Mouse (Mus musculus) liver, embryonic 14.5 days (tissue): ENCODE results near the gene Pear1. TPM values are rescaled to one million over a fixed set of nuclear protein-coding genes. Genes with fewer than 3 reads are reported as not detected.

ENCODE experiments used
- ATAC-seq: fragments of 200-750 bp; cut with Nextera tagmentation; 2 replicates; pipeline ENCODE4 v1.8.0; 2017; ENCODE audit warnings: moderate number of reproducible peaks, mild to moderate bottlenecking, moderate library complexity; ENCODE audit not compliant: insufficient read depth
- DNase-seq, 3 experiments: peaks; one replicate each; pipeline ENCODE4 v3.0.0-alpha.2; 2012 to 2013; ENCODE audit warnings: low read depth in 3 of 3, low spot score in 3 of 3
- H3K27ac ChIP-seq: fragments of 300-500 bp; sonication (generic); 2 replicates; pipeline ENCODE4 v1.5.1; 2014; ENCODE audit warnings: moderate library complexity, mild to moderate bottlenecking, control low read depth, inconsistent platforms
- H3K27me3 ChIP-seq: fragments of 300-500 bp; sonication (generic); 2 replicates; pipeline ENCODE4 v1.6.1; 2014; ENCODE audit warnings: mild to moderate bottlenecking, low read length, moderate library complexity; ENCODE audit not compliant: control insufficient read depth, insufficient read depth
- H3K36me3 ChIP-seq: fragments of 300-500 bp; sonication (generic); replicated peaks from 2 replicates; pipeline ENCODE4 v1.6.1; 2014; ENCODE audit warnings: low read depth; ENCODE audit not compliant: control insufficient read depth, insufficient read depth
- H3K4me1 ChIP-seq, 2 experiments: fragments of 200-500 bp in 1 of 2; fragments of 300-500 bp in 1 of 2; sonication (generic) in 1 of 2; replicated peaks; 2 replicates each; pipeline ENCODE4 v1.6.1; 2012 to 2014; ENCODE audit warnings: antibody characterized with exemption in 1 of 2, inconsistent platforms in 1 of 2, low read length in 1 of 2; ENCODE audit not compliant: control insufficient read depth in 2 of 2, insufficient read depth in 2 of 2
- H3K4me2 ChIP-seq: fragments of 300-500 bp; sonication (generic); 2 replicates; pipeline ENCODE4 v1.6.1; 2014; ENCODE audit warnings: low read depth, mild to moderate bottlenecking, control low read depth, moderate library complexity
- H3K4me3 ChIP-seq, 2 experiments: fragments of 200-500 bp in 1 of 2; fragments of 300-500 bp in 1 of 2; sonication (generic) in 1 of 2; 2 replicates each; pipeline ENCODE4 v1.5.1; 2012 to 2014; ENCODE audit warnings: low read depth in 2 of 2, low read length in 2 of 2, mild to moderate bottlenecking in 2 of 2, control low read depth in 1 of 2, inconsistent platforms in 1 of 2, moderate library complexity in 1 of 2; ENCODE audit not compliant: insufficient read depth in 1 of 2
- H3K9ac ChIP-seq: fragments of 300-500 bp; sonication (generic); replicated peaks from 2 replicates; pipeline ENCODE4 v1.6.1; 2014; ENCODE audit warnings: mild to moderate bottlenecking, control low read depth, moderate library complexity
- H3K9me3 ChIP-seq: fragments of 300-500 bp; sonication (generic); 2 replicates; pipeline ENCODE4 v1.6.1; 2016; ENCODE audit warnings: low read length, mixed read lengths; ENCODE audit not compliant: control insufficient read depth
- CTCF ChIP-seq: IDR thresholded peaks from 2 replicates; pipeline ENCODE4 v1.5.1; 2016; ENCODE audit warnings: antibody characterized with exemption, low read depth, control low read depth
- EP300 ChIP-seq: IDR thresholded peaks from 2 replicates; pipeline ENCODE4 v1.6.1; 2016; ENCODE audit warnings: antibody characterized with exemption, low read depth
- WGBS: fragments of 180-500 bp; shearing (Covaris S2); extraction: QIAGEN DNeasy Blood & Tissue Kit; methylation state at CpG from one replicate; pipeline ENCODE4 v1.1.7; 2014; ENCODE audit not compliant: insufficient replicate concordance; 5-methylcytosine and 5-hydroxymethylcytosine counted together
- polyA plus RNA-seq, 2 experiments: library from polyadenylated mRNA; depleted of rRNA in 1 of 2; stranded (reverse) in 1 of 2; unstranded in 1 of 2; fragments of >200 nt; fragmentation: Nextera tagmentation in 1 of 2; extraction: Ambion mirVana in 1 of 2; gene quantifications; 2 replicates each; pipeline versions ENCODE4 v1.2.1 to v1.2.3; 2012 to 2014

Gene Pear1
- polyA plus RNA-seq, 2 experiments: 3.8 to 5.4 TPM

GRCm38 (mm10) chr3:87768431-87768830 is 55.7 kb downstream of the Pear1 start:
- Histone ChIP-seq H3K27ac (no peak overlapping the region), H3K4me2 (peak overlapping the region; percentile 37), H3K9ac (no peak overlapping the region), H3K4me1 (peaks cover 0 to 2% of the 10 kb centered on the region in 2 experiments; a peak in 2 of 4 replicates), H3K4me3 (peak overlapping the region; percentile 37 to 51), H3K36me3 (no peaks in the 10 kb centered on the region), H3K27me3 (no peaks in the 10 kb centered on the region; the same call in none of the 2 replicates), H3K9me3 (no peaks in the 10 kb centered on the region)
- DNase-seq: no peak
- no peak for ATAC-seq
- no peak for TF ChIP-seq CTCF
- TF ChIP-seq EP300: no peak
- 22% methylated on average over 6 of the region's 6 CpGs for WGBS

GRCm38 (mm10) chr3:87767764-87768163 is 56.3 kb downstream of the Pear1 start:
- H3K4me1 ChIP-seq: peaks cover 0 to 2% of the 10 kb centered on the region in 2 experiments; a peak in 1 of 4 replicates
- no peak overlapping the region for H3K9ac ChIP-seq
- 55% methylated on average over 8 of the region's 8 CpGs for WGBS
- no peaks in the 10 kb centered on the region for H3K36me3 ChIP-seq
- no peaks in the 10 kb centered on the region; the same call in none of the 2 replicates for H3K27me3 ChIP-seq
- ATAC-seq (no peak), DNase-seq (no peak)
- TF ChIP-seq EP300 (no peak), CTCF (no peak)
- H3K9me3 ChIP-seq: no peaks in the 10 kb centered on the region
- peak overlapping the region; percentile 32 for H3K4me2 ChIP-seq
- no peak overlapping the region for H3K27ac ChIP-seq
- peak overlapping the region; percentile 20 to 51; a peak in 3 of 4 replicates for H3K4me3 ChIP-seq

- no peak overlapping the region for H3K27ac ChIP-seq
- 59% methylated on average over 3 of the region's 3 CpGs for WGBS
These were observed 57.8 kb downstream of the Pear1 start for GRCm38 (mm10) chr3:87766284-87766667.

GRCm38 (mm10) chr3:87765631-87766283 is 58.3 kb downstream of the Pear1 start:
- no peaks in the 10 kb centered on the region; the same call in none of the 2 replicates for H3K27me3 ChIP-seq
- no peaks in the 10 kb centered on the region; a peak in 1 of 4 replicates for H3K4me1 ChIP-seq
- ATAC-seq (no peak), DNase-seq (no peak)
- H3K4me3 ChIP-seq: no peak overlapping the region
- no peaks in the 10 kb centered on the region for H3K36me3 ChIP-seq
- no peak for TF ChIP-seq CTCF
- no peak for TF ChIP-seq EP300
- no peaks in the 10 kb centered on the region for H3K9me3 ChIP-seq
- no peak overlapping the region for H3K4me2 ChIP-seq
- no peak overlapping the region for H3K9ac ChIP-seq
- H3K27ac ChIP-seq: no peak overlapping the region
- 39% methylated on average over 5 of the region's 5 CpGs for WGBS

More at GRCm38 (mm10) chr3:87766284-87766667, 57.8 kb downstream of the Pear1 start:
- no peak for DNase-seq
- Histone ChIP-seq H3K4me3 (no peak overlapping the region), H3K9me3 (no peaks in the 10 kb centered on the region), H3K36me3 (no peaks in the 10 kb centered on the region), H3K4me2 (no peak overlapping the region), H3K4me1 (no peaks in the 10 kb centered on the region; a peak in 1 of 4 replicates), H3K9ac (no peak overlapping the region), H3K27me3 (no peaks in the 10 kb centered on the region; the same call in none of the 2 replicates)
- no peak for ATAC-seq
- no peak for TF ChIP-seq CTCF
- TF ChIP-seq EP300: no peak

- DNase-seq: peak in 1 of 3 experiments; percentile 26
- no peaks in the 10 kb centered on the region for H3K36me3 ChIP-seq
- 10% methylated on average over 10 of the region's 10 CpGs for WGBS
- H3K4me1 ChIP-seq: no peaks in the 10 kb centered on the region; a peak in 1 of 4 replicates
- peak; percentile 56 for ATAC-seq
- H3K27ac ChIP-seq: no peak overlapping the region
- no peak overlapping the region for H3K9ac ChIP-seq
- no peaks in the 10 kb centered on the region for H3K9me3 ChIP-seq
- no peak overlapping the region for H3K4me3 ChIP-seq
- TF ChIP-seq EP300 (no peak), CTCF (no peak)
- H3K4me2 ChIP-seq: peak overlapping the region; percentile 15; the same call in 1 of the 2 replicates
- H3K27me3 ChIP-seq: no peaks in the 10 kb centered on the region; the same call in none of the 2 replicates
These were observed 59.0 kb downstream of the Pear1 start for GRCm38 (mm10) chr3:87765091-87765490.
